Mouse (Mus musculus): ENCODE measurements around the gene Gm3376. TPM values are rescaled to one million over a fixed set of nuclear protein-coding genes. Genes with fewer than 3 reads are reported as not detected.

Gm3376 gene
- 0.09 TPM in 1 of 2 replicates, not detected in the other for polyA plus RNA-seq (2012; rRNA removed)

GRCm38 (mm10) chrY:3771373-3771772 lies at the start of gene Gm3376:
Gene Gm3376 (plus strand): TSS chrY:3771673.

